Mouse (Mus musculus) heart, embryonic 11.5 days (tissue): ENCODE measurements around the gene Crocc. TPM values are rescaled to one million over a fixed set of nuclear protein-coding genes. Genes with fewer than 3 reads are reported as not detected.
A peak's percentile ranks its signal among the peaks of the same experiment; 100 is the strongest.

Experiments used
- ATAC-seq: fragments of 200-750 bp; cut with Nextera tagmentation; replicated peaks from 2 replicates; pipeline ENCODE4 v1.8.0; 2017; ENCODE audit warnings: moderate library complexity; ENCODE audit not compliant: insufficient number of reproducible peaks, low FRiP score, low TSS enrichment
- H3K27ac ChIP-seq: fragments of 300-500 bp; sonication (generic); 2 replicates; pipeline ENCODE4 v1.5.1; 2014; ENCODE audit warnings: mild to moderate bottlenecking, low read depth, low read length
- H3K27me3 ChIP-seq: fragments of 300-500 bp; sonication (generic); 2 replicates; pipeline ENCODE4 v1.6.1; 2014; ENCODE audit warnings: mild to moderate bottlenecking, low read length, mixed read lengths; ENCODE audit not compliant: control insufficient read depth, insufficient read depth
- H3K36me3 ChIP-seq: fragments of 300-500 bp; sonication (generic); 2 replicates; pipeline ENCODE4 v1.6.1; 2014; ENCODE audit warnings: mild to moderate bottlenecking, low read length, moderate library complexity, mixed read lengths; ENCODE audit not compliant: control insufficient read depth, insufficient read depth
- H3K4me1 ChIP-seq: fragments of 300-500 bp; sonication (generic); 2 replicates; pipeline ENCODE4 v1.6.1; 2014; ENCODE audit warnings: low read length; ENCODE audit not compliant: control insufficient read depth, insufficient read depth
- H3K4me2 ChIP-seq: fragments of 300-500 bp; sonication (generic); 2 replicates; pipeline ENCODE4 v1.6.1; 2014; ENCODE audit warnings: mild to moderate bottlenecking, moderate library complexity
- H3K4me3 ChIP-seq: fragments of 300-500 bp; sonication (generic); 2 replicates; pipeline ENCODE4 v1.5.1; 2014; ENCODE audit warnings: low read depth, low read length
- H3K9ac ChIP-seq: fragments of 300-500 bp; sonication (generic); 2 replicates; pipeline ENCODE4 v1.6.1; 2014; ENCODE audit warnings: mild to moderate bottlenecking, low read depth, low read length, moderate library complexity
- H3K9me3 ChIP-seq: fragments of 300-500 bp; sonication (generic); replicated peaks from 2 replicates; pipeline ENCODE4 v1.6.1; 2016; ENCODE audit warnings: low read length; ENCODE audit not compliant: control insufficient read depth
- WGBS: fragments of 180-500 bp; shearing (Covaris S2); extraction: QIAGEN DNeasy Blood & Tissue Kit; methylation state at CpG from one replicate; pipeline ENCODE4 v1.1.7; 2014; ENCODE audit not compliant: insufficient replicate concordance; 5-methylcytosine and 5-hydroxymethylcytosine counted together
- polyA plus RNA-seq: library from polyadenylated mRNA; unstranded; fragments of >200 nt; fragmentation: Nextera tagmentation; extraction: Ambion mirVana; gene quantifications from 2 replicates; pipeline ENCODE4 v1.2.1, GENCODE M21; 2014

Gene Crocc
- polyA plus RNA-seq, 1 experiment from 2014 or later = 4.7 TPM

DNA sequence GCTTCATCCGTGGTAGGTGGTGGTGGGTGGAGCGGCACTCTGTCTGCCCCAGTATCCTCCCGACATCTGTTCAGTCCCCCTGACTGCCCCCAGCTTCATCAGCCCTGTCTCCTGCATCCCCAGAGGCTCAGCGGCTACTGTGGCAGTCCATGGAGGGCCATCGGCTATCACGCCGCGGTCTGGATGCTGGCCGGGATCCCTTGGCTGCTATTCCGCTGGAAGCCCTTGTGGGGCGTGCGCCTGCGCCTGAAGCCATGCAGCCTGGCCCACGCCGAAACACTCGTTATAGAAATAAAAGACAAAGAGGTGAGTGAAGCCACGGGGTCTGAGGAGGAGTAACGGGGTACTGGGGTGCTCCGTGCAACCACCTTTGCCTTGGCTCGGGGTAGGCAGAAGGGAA lies 68.1 kb downstream of the Crocc start:
- Histone ChIP-seq H3K36me3 (peaks cover 16% of the 10 kb centered on the region), H3K4me2 (no peak overlapping the region), H3K27me3 (no peaks in the 10 kb centered on the region), H3K9ac (no peak overlapping the region), H3K9me3 (no peaks in the 10 kb centered on the region), H3K4me3 (no peak overlapping the region), H3K4me1 (peaks cover 6% of the 10 kb centered on the region; the same call in 1 of the 2 replicates), H3K27ac (no peak overlapping the region)
- 82% methylated on average over 20 of the region's 20 CpGs for WGBS
- no peak for ATAC-seq

DNA sequence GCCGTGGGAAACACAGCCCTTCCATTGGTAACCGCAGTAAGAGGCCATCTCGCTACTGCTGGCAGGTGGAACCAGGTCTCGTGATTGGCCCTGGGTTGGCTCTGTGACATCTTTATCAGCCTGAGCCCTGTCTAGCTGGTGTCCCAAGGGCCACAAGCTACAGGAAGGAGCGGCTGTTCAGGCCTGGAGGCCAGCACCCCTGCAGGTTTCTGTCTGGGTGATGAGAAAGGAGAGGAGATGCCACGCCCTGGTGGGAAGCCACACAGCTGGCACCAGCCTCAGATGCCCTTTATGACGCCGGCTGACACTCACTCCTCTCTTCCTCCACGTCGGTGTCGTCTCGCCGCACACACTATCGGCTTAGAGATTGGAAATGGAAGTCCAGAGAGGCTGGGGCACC lies 70.9 kb downstream of the Crocc start:
- Histone ChIP-seq H3K4me3 (no peak overlapping the region), H3K27me3 (no peaks in the 10 kb centered on the region), H3K4me1 (peaks cover 9% of the 10 kb centered on the region), H3K9me3 (no peaks in the 10 kb centered on the region), H3K4me2 (no peak overlapping the region), H3K9ac (no peak overlapping the region), H3K27ac (no peak overlapping the region), H3K36me3 (peaks cover 6% of the 10 kb centered on the region; the same call in 1 of the 2 replicates)
- ATAC-seq = no peak
- 82% methylated on average over 14 of the region's 14 CpGs for WGBS

DNA sequence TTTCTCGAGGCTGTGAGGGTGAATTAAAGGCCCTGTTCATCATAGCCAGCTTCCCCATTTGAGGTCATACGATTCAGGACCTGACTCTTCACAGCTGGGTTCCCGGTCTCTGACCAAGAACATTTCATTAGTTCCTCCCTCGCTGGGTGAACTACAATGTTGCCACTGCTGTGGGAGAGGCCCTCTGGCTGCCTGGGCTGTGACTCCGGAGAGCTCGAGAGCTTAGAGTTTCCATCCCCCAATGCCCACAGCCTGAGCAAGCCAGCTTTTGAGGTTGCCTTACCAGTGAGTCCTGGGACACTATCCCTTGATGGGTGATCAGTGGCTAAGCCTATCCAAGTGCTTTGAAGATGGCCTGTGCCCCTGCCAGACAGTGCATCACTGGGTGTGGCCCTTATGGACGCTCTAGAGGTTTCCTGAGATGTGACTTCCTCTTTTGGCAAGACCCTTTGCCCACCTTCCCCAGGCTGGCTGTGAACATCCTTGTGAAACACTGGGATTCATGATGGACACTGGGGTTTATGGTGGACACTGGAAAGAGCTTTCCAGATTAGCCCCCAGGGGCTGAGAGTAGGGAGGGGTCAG lies 71.6 kb downstream of the Crocc start:
- Histone ChIP-seq H3K27ac (no peak overlapping the region), H3K4me1 (peaks cover 9% of the 10 kb centered on the region), H3K4me3 (no peak overlapping the region), H3K36me3 (peaks cover 6% of the 10 kb centered on the region; the same call in 1 of the 2 replicates), H3K9ac (no peak overlapping the region), H3K4me2 (peak overlapping the region; percentile 93), H3K27me3 (no peaks in the 10 kb centered on the region), H3K9me3 (no peaks in the 10 kb centered on the region)
- no peak for ATAC-seq
- 67% methylated on average over 7 of the region's 7 CpGs for WGBS

DNA sequence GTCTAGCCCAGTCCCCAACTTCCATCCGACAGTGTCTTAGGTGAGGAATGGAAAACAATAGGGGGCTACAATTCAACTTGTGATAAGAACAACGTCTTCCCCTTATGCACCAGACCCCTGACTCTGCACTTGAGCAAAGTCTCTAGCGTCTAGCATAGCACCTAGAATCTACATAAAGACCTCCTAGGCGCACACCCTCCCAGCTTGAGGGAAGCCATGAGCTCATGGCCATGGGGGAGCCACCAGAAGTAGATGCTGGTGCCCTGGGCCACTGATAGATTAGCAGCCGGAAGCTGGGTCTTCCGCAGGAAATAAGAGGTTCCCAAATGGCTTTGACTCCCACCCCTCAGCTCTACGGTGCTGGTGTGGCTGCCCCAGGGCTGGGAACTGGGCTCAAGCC lies 72.9 kb downstream of the Crocc start:
- H3K36me3 ChIP-seq = 0 out of 2 replicates have a peak, but pooled peaks cover 4% of the 10 kb centered on the region
- H3K9me3 ChIP-seq = no peaks in the 10 kb centered on the region
- H3K4me3 ChIP-seq = peak overlapping the region; percentile 91
- 22% methylated on average over 7 of the region's 7 CpGs for WGBS
- no peak for ATAC-seq
- H3K4me1 ChIP-seq = peaks cover 16% of the 10 kb centered on the region
- no peak overlapping the region for H3K27ac ChIP-seq
- no peaks in the 10 kb centered on the region for H3K27me3 ChIP-seq
- H3K4me2 ChIP-seq = peak overlapping the region; percentile 93
- H3K9ac ChIP-seq = peak overlapping the region; percentile 90

DNA sequence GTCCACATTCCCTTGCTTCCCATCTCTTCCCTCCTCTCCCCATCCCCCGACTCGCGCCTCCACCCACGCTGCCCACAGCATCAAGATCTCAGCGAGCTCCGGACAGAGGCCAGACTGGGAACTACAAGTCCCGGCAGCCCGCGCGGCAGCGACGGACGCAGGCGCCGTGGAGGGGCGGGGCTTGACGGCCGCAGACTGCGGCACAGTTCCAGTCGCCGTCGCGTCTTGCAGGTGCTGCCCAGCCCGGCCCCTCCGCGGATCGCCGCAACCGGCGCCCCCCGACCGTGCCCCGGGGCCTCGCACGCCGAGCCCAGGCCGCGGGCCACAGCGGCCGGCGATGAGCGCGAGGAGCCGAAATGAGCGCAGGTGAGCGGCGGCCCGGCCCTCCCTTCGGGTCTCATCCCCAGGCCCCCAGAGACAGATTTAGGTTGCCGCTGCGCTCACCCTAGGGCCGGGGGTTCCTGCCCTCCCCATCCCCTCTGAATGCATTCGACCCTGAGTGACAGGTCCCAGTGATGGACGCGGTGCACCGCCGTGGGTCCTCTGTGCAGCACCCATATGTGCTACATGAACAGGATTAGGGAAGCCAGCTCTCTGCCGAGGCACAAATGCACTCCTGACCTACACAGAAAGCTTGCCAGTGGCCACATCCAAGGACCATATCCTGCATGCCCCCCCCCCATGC lies 73.5 kb downstream of the Crocc start, which contains the start of gene Atp13a2:
Atp13a2 (plus strand) TSS at position 163 of the 685 bp plus-strand sequence.
- no peak within 1 kb of the TSS for H3K27ac ChIP-seq

DNA sequence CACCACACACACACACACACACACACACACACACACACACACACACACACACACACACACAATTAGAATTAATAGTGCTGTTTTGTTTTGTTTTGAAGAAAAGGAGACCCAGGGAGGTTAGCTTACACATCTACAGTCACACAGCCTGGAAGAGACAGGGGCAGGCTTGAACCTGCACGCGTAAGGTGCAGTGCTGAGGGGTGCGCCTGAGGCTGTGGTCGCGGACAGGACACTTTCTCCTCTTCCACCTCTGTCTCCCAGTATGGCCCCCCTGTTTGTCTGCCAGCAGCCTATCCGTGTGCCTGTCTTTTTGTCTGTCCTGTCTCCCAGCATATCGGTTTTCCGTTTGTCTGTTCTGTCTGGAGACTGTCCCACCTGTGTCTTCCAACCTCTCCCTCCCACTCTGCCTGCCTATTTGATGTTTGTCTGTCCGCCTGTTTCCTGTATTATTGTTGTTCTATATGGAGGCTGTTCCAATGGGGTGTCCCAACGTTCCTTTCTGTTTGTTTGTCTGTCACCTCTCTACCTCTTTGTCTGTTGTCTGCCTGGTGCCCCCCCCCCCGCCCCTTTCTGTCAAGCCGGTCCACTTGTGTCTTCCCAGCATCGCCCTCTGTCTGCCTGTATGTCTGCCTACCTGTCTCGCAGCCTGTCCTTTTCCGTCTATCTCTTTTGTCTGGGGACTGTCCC lies 74.2 kb downstream of the Crocc start:
- H3K4me2 ChIP-seq = peak overlapping the region; percentile 93
- no peaks in the 10 kb centered on the region for H3K27me3 ChIP-seq
- peaks cover 16% of the 10 kb centered on the region for H3K4me1 ChIP-seq
- no peaks in the 10 kb centered on the region for H3K36me3 ChIP-seq
- peak overlapping the region; percentile 91 for H3K4me3 ChIP-seq
- ATAC-seq = 0 out of 2 replicates have a peak, but pooled peaks have one; percentile 1
- WGBS = 32% methylated on average over 15 of the region's 15 CpGs
- H3K9me3 ChIP-seq = 0 out of 2 replicates have a peak, but pooled peaks cover 3% of the 10 kb centered on the region
- H3K9ac ChIP-seq = peak overlapping the region; percentile 90
- no peak overlapping the region for H3K27ac ChIP-seq

More for the DNA sequence above, 73.5 kb downstream of the Crocc start, which contains the start of gene Atp13a2:
- Histone ChIP-seq H3K4me2 (peak within 1 kb of the TSS; percentile 93), H3K9me3 (no peaks in the 10 kb centered on the region), H3K27me3 (no peaks in the 10 kb centered on the region), H3K4me1 (peaks cover 16% of the 10 kb centered on the region), H3K36me3 (no peaks in the 10 kb centered on the region), H3K9ac (peak within 1 kb of the TSS; percentile 90), H3K4me3 (peak within 1 kb of the TSS; percentile 91)
- ATAC-seq = peak; percentile 86
- under 1% methylated on average over 54 of the region's 58 CpGs for WGBS

DNA sequence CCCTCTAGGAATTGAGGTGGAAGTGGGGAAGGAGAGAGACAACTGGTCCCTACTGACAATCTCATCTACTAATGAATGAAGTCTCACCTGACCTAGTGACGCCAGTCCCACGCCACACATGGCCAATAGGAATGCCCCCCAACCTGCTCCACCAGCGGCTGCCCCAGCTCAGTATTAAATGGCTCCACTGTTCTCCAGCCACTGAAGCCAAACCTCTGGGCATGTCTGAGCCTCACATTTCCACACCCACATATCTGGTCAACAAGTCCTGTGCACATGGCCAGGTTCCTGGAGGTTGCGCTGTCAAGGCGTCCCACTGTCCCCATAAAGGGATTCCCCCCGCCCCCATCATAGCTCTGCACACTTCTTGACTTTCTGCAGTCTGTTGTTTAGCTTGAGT lies 75.8 kb downstream of the Crocc start:
- no peak overlapping the region for H3K27ac ChIP-seq
- H3K27me3 ChIP-seq = no peaks in the 10 kb centered on the region
- peaks cover 16% of the 10 kb centered on the region for H3K4me1 ChIP-seq
- H3K9ac ChIP-seq = no peak overlapping the region
- WGBS = 86% methylated on average over 6 of the region's 6 CpGs
- H3K4me3 ChIP-seq = no peak overlapping the region
- no peak for ATAC-seq
- no peak overlapping the region for H3K4me2 ChIP-seq
- H3K9me3 ChIP-seq = 0 out of 2 replicates have a peak, but pooled peaks cover 3% of the 10 kb centered on the region
- H3K36me3 ChIP-seq = peaks cover 8% of the 10 kb centered on the region; the same call in 1 of the 2 replicates

DNA sequence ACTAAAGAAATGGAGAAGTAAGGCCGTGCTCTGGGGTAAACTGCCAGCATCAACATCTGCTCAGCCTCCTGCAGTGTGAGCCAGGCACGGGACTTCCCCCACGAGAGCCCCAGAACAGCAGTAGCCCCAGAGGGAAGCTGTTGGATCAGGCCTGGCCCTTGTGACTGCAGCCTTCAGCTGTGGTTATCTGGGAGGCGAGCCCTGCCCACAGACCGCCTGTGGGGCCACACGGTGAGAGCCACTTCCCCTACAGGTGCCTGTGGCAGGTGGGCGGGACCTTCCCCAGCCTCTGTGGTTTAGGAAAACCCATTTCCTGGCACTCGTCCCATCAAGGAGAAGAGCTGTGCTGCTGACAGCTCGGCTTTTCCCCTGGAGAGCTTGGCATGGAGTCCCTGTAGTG lies 76.9 kb downstream of the Crocc start:
- Histone ChIP-seq H3K4me3 (no peak overlapping the region), H3K36me3 (peaks cover 16% of the 10 kb centered on the region; the same call in 1 of the 2 replicates), H3K9me3 (0 out of 2 replicates have a peak, but pooled peaks cover 3% of the 10 kb centered on the region), H3K4me2 (no peak overlapping the region), H3K27ac (no peak overlapping the region), H3K4me1 (peaks cover 16% of the 10 kb centered on the region), H3K27me3 (no peaks in the 10 kb centered on the region), H3K9ac (no peak overlapping the region)
- ATAC-seq = no peak
- WGBS = 14% methylated on average over 9 of the region's 9 CpGs
